In genomic region chr1:191220588-191220987, GRCm38 (mm10) we compare ENCODE assay signal across 50 mouse cellular contexts. TPM values are rescaled to one million over a fixed set of nuclear protein-coding genes. Genes with fewer than 3 reads are reported as not detected.
"Had no signal": no experiment of that assay in that cellular context is flagged by ENCODE, and none has a peak within 500 bp of the region (broad histone marks: within the 10 kb centered on the region; RNA-seq: fewer than 3 reads in every experiment).

No protein-coding gene starts in this region.

- H3K9me3 ChIP-seq: heart, embryonic 10.5 days; heart, embryonic 12.5 days; heart, embryonic 13.5 days; heart, embryonic 15.5 days; hindbrain, embryonic 10.5 days; hindbrain, embryonic 12.5 days; hindbrain, embryonic 13.5 days; hindbrain, embryonic 15.5 days; intestine, embryonic 15.5 days; kidney, embryonic 15.5 days had no signal

- H3K36me3 ChIP-seq: heart, embryonic 10.5 days; heart, embryonic 12.5 days; heart, embryonic 13.5 days; heart, embryonic 15.5 days; hindbrain, embryonic 10.5 days; hindbrain, embryonic 12.5 days; hindbrain, embryonic 13.5 days; hindbrain, embryonic 15.5 days; intestine, embryonic 15.5 days; kidney, embryonic 15.5 days had no signal

- DNase-seq: heart, postnatal 10 days; heart, postnatal 14 days; heart, postnatal 36 days; heart, postnatal 4 days; kidney, adult 11 months; kidney, adult 18-20 months; kidney, adult 2 months; kidney, adult 8-10 months; kidney, adult 9 months; kidney, postnatal 10 days; kidney, postnatal 14 days; kidney, postnatal 25 days; kidney, postnatal 36 days; kidney, postnatal 4 days; layer of hippocampus, adult 9-11 months; layer of hippocampus, postnatal 36 days had no signal

- H3K4me3 ChIP-seq: heart, embryonic 10.5 days; heart, embryonic 12.5 days; heart, embryonic 13.5 days; heart, embryonic 15.5 days; hindbrain, embryonic 10.5 days; hindbrain, embryonic 12.5 days; hindbrain, embryonic 13.5 days; hindbrain, embryonic 15.5 days; intestine, embryonic 15.5 days; kidney, embryonic 15.5 days; layer of hippocampus, adult 2 months had no signal

- H3K9ac ChIP-seq: heart, embryonic 12.5 days; heart, embryonic 13.5 days; heart, embryonic 15.5 days; hindbrain, embryonic 12.5 days; hindbrain, embryonic 13.5 days; hindbrain, embryonic 14.5 days; hindbrain, embryonic 15.5 days; intestine, embryonic 15.5 days; kidney, embryonic 15.5 days had no signal

- H3K27me3 ChIP-seq: heart, embryonic 12.5 days; heart, embryonic 13.5 days; heart, embryonic 15.5 days; hindbrain, embryonic 15.5 days; intestine, embryonic 15.5 days; kidney, embryonic 15.5 days had no signal

- H3K27ac ChIP-seq: heart, embryonic 10.5 days; heart, embryonic 13.5 days; heart, embryonic 15.5 days; hindbrain, embryonic 10.5 days; hindbrain, embryonic 12.5 days; hindbrain, embryonic 13.5 days; hindbrain, embryonic 14.5 days; hindbrain, embryonic 15.5 days; hindbrain, postnatal 0 days; intestine, embryonic 15.5 days; kidney, embryonic 15.5 days; kidney, postnatal 0 days; layer of hippocampus, adult 2 months had no signal

RNA-seq across cellular contexts. Expression of gene Atf3, which starts 2.7 kb away (rescaled TPM):
- polyA plus RNA-seq: inflammation-experienced regulatory T-cells, adult 6 months had no signal

RNA-seq across cellular contexts. Expression of gene Fam71a, which starts 56.0 kb away (rescaled TPM):
- total RNA-seq: heart, postnatal 10 days; heart, postnatal 14 days; heart, postnatal 25 days; heart, postnatal 36 days; heart, postnatal 4 days; hindbrain, postnatal 0 days; layer of hippocampus, adult 18-20 months; layer of hippocampus, adult 2 months; layer of hippocampus, adult 8-10 months; layer of hippocampus, postnatal 10 days; layer of hippocampus, postnatal 14 days; layer of hippocampus, postnatal 25 days; layer of hippocampus, postnatal 36 days; left cerebral cortex, adult 18-20 months had no signal
- polyA plus RNA-seq: heart, embryonic 10.5 days; heart, embryonic 11.5 days; heart, embryonic 12.5 days; heart, embryonic 13.5 days; heart, embryonic 14.5 days; heart, embryonic 15.5 days; heart, embryonic 16.5 days; heart, postnatal 0 days; hindbrain, embryonic 10.5 days; hindbrain, embryonic 11.5 days; hindbrain, embryonic 12.5 days; hindbrain, embryonic 13.5 days; hindbrain, embryonic 14.5 days; hindbrain, embryonic 15.5 days; hindbrain, embryonic 16.5 days; hindbrain, postnatal 0 days; inflammation-experienced regulatory T-cells, adult 6 months; intestine, embryonic 14.5 days; intestine, embryonic 15.5 days; intestine, embryonic 16.5 days; intestine, postnatal 0 days; kidney, adult 2 months; kidney, embryonic 14.5 days; kidney, embryonic 15.5 days; kidney, embryonic 16.5 days; kidney, postnatal 0 days; large intestine, adult 2 months had no signal
